Mouse (Mus musculus): ENCODE measurements around the gene Mvb12b.

DNA sequence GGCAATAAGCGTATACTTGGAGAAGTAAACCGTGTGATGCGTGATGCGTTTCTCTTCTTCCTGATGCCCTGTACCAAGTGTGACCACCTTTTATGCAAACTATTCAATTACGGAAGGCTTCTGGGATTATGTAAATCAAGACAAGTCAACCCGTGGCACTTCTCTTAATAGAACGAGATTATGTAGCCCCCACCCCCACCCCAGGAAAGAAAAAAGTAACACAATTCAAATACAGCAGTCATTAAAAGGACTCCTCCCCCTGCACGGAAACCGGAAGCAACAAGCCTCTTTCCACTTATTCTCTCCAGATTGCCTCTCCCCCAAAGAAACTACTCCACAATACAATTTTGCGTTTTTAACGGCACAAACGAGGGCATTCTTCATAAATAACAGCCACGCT lies 99.6 kb downstream of the Mvb12b start:
- no peak for TF ChIP-seq GATA1 (IDR thresholded peaks at IDR 0.05; ENCODE audit: borderline replicate concordance, low read length)
- TF ChIP-seq FLI1 (IDR thresholded peaks at IDR 0.05; ENCODE audit: low read length) = no peak

Measured in megakaryocyte, embryonic 14.5 days (primary cell).